Mouse (Mus musculus) layer of hippocampus, postnatal 10 days (tissue): ENCODE measurements at regions not wholly inside any gene's neighbourhood (a gene's known extent, or its start where the extent isn't known, plus 50 kb on each side); places are given as distances from the start of the nearest gene placed in this dataset.

Source experiments
- DNase-seq, 2 experiments: peaks; one replicate each; pipeline ENCODE4 v3.0.0; 2021; ENCODE audit warnings: low spot score in 2 of 2

- DNase-seq: no peak
Observed at GRCm38 (mm10) chr19:49375754-49376619, 1170.2 kb downstream of the Sorcs3 start.

- no peak for DNase-seq
Observed at GRCm38 (mm10) chr19:49379646-49380045, 1173.8 kb downstream of the Sorcs3 start.

- DNase-seq: no peak
Observed at GRCm38 (mm10) chr19:49396257-49396656, 1190.4 kb downstream of the Sorcs3 start.

- DNase-seq: no peak
Observed at GRCm38 (mm10) chr19:49415326-49415725, 1209.5 kb downstream of the Sorcs3 start.

GRCm38 (mm10) chr19:49423059-49423900, 1217.5 kb downstream of the Sorcs3 start:
- DNase-seq: no peak
